Mouse (Mus musculus): Measurements from ENCODE around the gene Ncbp3.

GRCm38 (mm10) chr11:73047542-73047996, at the start of gene Ncbp3:
- no peak for TF ChIP-seq CTCF (IDR thresholded peaks at IDR 0.05; ENCODE audit: low read depth, low read length)
- no peak; the same call in 1 of the 2 replicates for TF ChIP-seq TAL1 (conservative IDR thresholded peaks at IDR 0.05; ENCODE audit: low read depth, low read length)
- no peak for TF ChIP-seq GATA1 (IDR thresholded peaks at IDR 0.05; ENCODE audit: borderline replicate concordance, low read length)
